Mouse (Mus musculus) intestine, postnatal 0 days (tissue): ENCODE results near the gene Cntrob. TPM values are rescaled to one million over a fixed set of nuclear protein-coding genes. Genes with fewer than 3 reads are reported as not detected.

Experiments
- ATAC-seq: fragments of 200-750 bp; cut with Nextera tagmentation; 2 replicates; pipeline ENCODE4 v1.8.0; 2017; ENCODE audit warnings: mild to moderate bottlenecking, moderate TSS enrichment, moderate library complexity
- H3K27ac ChIP-seq: fragments of 300-500 bp; sonication (generic); 2 replicates; pipeline ENCODE4 v1.5.1; 2014; ENCODE audit warnings: mild to moderate bottlenecking, low read depth, low read length, moderate library complexity
- H3K27me3 ChIP-seq: fragments of 300-500 bp; sonication (generic); replicated peaks from 2 replicates; pipeline ENCODE4 v1.6.1; 2014; ENCODE audit warnings: low read length, mixed read lengths; ENCODE audit not compliant: control insufficient read depth, insufficient read depth
- H3K36me3 ChIP-seq: fragments of 300-500 bp; sonication (generic); 2 replicates; pipeline ENCODE4 v1.6.1; 2014; ENCODE audit warnings: mild to moderate bottlenecking, moderate library complexity; ENCODE audit not compliant: control insufficient read depth, insufficient read depth
- H3K4me1 ChIP-seq: fragments of 300-500 bp; sonication (generic); replicated peaks from 2 replicates; pipeline ENCODE4 v1.6.1; 2014; ENCODE audit warnings: antibody characterized with exemption, low read length, mixed read lengths; ENCODE audit not compliant: control insufficient read depth, insufficient read depth
- H3K4me2 ChIP-seq: fragments of 300-500 bp; sonication (generic); replicated peaks from 2 replicates; pipeline ENCODE4 v1.6.1; 2014; ENCODE audit warnings: low read depth, mild to moderate bottlenecking, moderate library complexity
- H3K4me3 ChIP-seq: fragments of 300-500 bp; sonication (generic); 2 replicates; pipeline ENCODE4 v1.5.1; 2014; ENCODE audit warnings: low read depth, low read length
- H3K9ac ChIP-seq: fragments of 300-500 bp; sonication (generic); 2 replicates; pipeline ENCODE4 v1.6.1; 2014; ENCODE audit warnings: mild to moderate bottlenecking, low read depth, low read length
- H3K9me3 ChIP-seq: fragments of 300-500 bp; sonication (generic); 2 replicates; pipeline ENCODE4 v1.6.1; 2016; ENCODE audit warnings: mixed run types; ENCODE audit not compliant: control insufficient read depth
- CTCF ChIP-seq: sonication (generic); IDR thresholded peaks from 2 replicates; pipeline ENCODE4 v1.5.1; 2016; ENCODE audit warnings: low read depth, mild to moderate bottlenecking, control low read depth, antibody characterized with exemption, moderate library complexity
- WGBS: fragments of 180-500 bp; shearing (Covaris S2); extraction: QIAGEN DNeasy Blood & Tissue Kit; methylation state at CpG from one replicate; pipeline ENCODE4 v1.1.7; 2014; 5-methylcytosine and 5-hydroxymethylcytosine counted together
- polyA plus RNA-seq: library from polyadenylated mRNA; unstranded; fragments of >200 nt; fragmentation: Nextera tagmentation; extraction: Ambion mirVana; gene quantifications from 2 replicates; pipeline ENCODE4 v1.2.1, GENCODE M21; 2015

The Cntrob gene
- polyA plus RNA-seq, 1 experiment from 2014 or later: 7.9 TPM

- Histone ChIP-seq H3K27ac (no peak overlapping the region), H3K4me1 (no peaks in the 10 kb centered on the region), H3K4me2 (no peak overlapping the region), H3K27me3 (no peaks in the 10 kb centered on the region), H3K9me3 (no peaks in the 10 kb centered on the region), H3K36me3 (no peaks in the 10 kb centered on the region), H3K4me3 (no peak overlapping the region), H3K9ac (no peak overlapping the region)
- ATAC-seq: no peak
- TF ChIP-seq CTCF: no peak
- 73% methylated on average over 5 of the region's 5 CpGs for WGBS
Observed at GRCm38 (mm10) chr11:69250106-69250505, 73.5 kb downstream of the Cntrob start.

Other genes with a start within 250 kb of the Cntrob start
- gene Vamp2, start 235.3 kb downstream of the Cntrob start, polyA plus RNA-seq: 45.3 and 50.3 TPM in 2 replicates
- 7.2 and 11.3 TPM in 2 replicates for gene Per1, start 228.6 kb downstream of the Cntrob start, polyA plus RNA-seq
- 0.21 and 0.37 TPM in 2 replicates for gene Hes7, start 203.4 kb downstream of the Cntrob start, polyA plus RNA-seq
- 0.12 and 0.37 TPM in 2 replicates for gene 9130213A22Rik, start 201.2 kb downstream of the Cntrob start, polyA plus RNA-seq
- 0.31 and 0.82 TPM in 2 replicates for gene Aloxe3, start 197.9 kb downstream of the Cntrob start, polyA plus RNA-seq
- gene Alox12b, start 166.8 kb downstream of the Cntrob start, polyA plus RNA-seq: 0.08 and 0.13 TPM in 2 replicates
- gene Alox8, start 125.9 kb downstream of the Cntrob start, polyA plus RNA-seq: not detected in 2 replicates
- 0.03 TPM in 1 of 2 replicates, not detected in the other for gene Gucy2e, start 86.7 kb downstream of the Cntrob start, polyA plus RNA-seq
- 173 and 182 TPM in 2 replicates for gene Trappc1, start 205 bp upstream of the Cntrob start, polyA plus RNA-seq
- 1.3 and 1.4 TPM in 2 replicates for gene Kcnab3, start 2.5 kb upstream of the Cntrob start, polyA plus RNA-seq
- 7.8 and 7.9 TPM in 2 replicates for gene Rnf227, start 16.7 kb upstream of the Cntrob start, polyA plus RNA-seq
- gene Chd3, start 45.6 kb upstream of the Cntrob start, polyA plus RNA-seq: 19.4 and 24.8 TPM in 2 replicates
- gene Naa38, start 71.7 kb upstream of the Cntrob start, polyA plus RNA-seq: 159 and 164 TPM in 2 replicates
- 8.6 and 8.9 TPM in 2 replicates for gene Cyb5d1, start 71.9 kb upstream of the Cntrob start, polyA plus RNA-seq
- 24.1 and 24.9 TPM in 2 replicates for gene Tmem88, start 74.5 kb upstream of the Cntrob start, polyA plus RNA-seq
- gene Kdm6b, start 89.9 kb upstream of the Cntrob start, polyA plus RNA-seq: 18.2 and 23.6 TPM in 2 replicates
- gene Dnah2, start 225.3 kb upstream of the Cntrob start, polyA plus RNA-seq: 8.0 and 8.7 TPM in 2 replicates
- gene Efnb3, start 236.4 kb upstream of the Cntrob start, polyA plus RNA-seq: 4.4 and 4.6 TPM in 2 replicates